Mouse (Mus musculus) layer of hippocampus, adult 2 months (tissue): ENCODE measurements at regions not wholly inside any gene's neighbourhood (a gene's known extent, or its start where the extent isn't known, plus 50 kb on each side); places are given as distances from the start of the nearest gene placed in this dataset.
A peak's percentile ranks its signal among the peaks of the same experiment; 100 is the strongest.

ENCODE experiments used
- DNase-seq, 2 experiments: peaks; one replicate each; pipeline ENCODE4 v3.0.0; 2022; ENCODE audit warnings: low spot score in 2 of 2
- H3K27ac ChIP-seq: fragments of 200-600 bp; 2 replicates; pipeline ENCODE4 v1.8.1; 2022
- H3K4me3 ChIP-seq: fragments of 200-600 bp; 2 replicates; pipeline ENCODE4 v1.8.1; 2022; ENCODE audit warnings: mild to moderate bottlenecking
- CTCF ChIP-seq: fragments of 200-600 bp; conservative IDR thresholded peaks from 2 replicates; pipeline ENCODE4 v1.8.1; 2022; ENCODE audit warnings: antibody characterized with exemption, mild to moderate bottlenecking, moderate library complexity

DNA sequence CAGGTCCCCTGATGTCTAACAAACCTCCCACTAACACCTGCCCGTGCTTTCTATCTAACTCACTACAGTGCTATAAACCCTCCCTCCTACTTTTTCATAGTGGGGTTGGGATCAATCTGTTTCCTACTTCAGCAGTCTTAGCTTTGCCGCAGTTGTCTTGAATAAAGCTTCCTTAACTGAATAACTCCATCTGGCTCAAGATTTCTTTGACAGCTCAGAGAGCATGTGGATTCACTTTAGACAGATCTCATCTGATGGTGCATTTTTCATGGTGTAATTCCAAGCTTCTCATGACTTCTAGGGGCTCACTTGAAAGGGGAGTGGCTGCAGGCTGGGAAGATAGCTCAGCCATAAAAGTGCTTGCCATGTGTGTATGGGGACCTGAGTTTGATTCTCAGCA is 313.2 kb upstream of the Dpyd start:
- DNase-seq, result peak in 1 of 2 experiments; percentile 51
- TF ChIP-seq CTCF, result no peak
- H3K27ac ChIP-seq, result no peak overlapping the region
- H3K4me3 ChIP-seq, result no peak overlapping the region

- Histone ChIP-seq H3K4me3 (no peak overlapping the region), H3K27ac (no peak overlapping the region)
- DNase-seq, result no peak
- no peak for TF ChIP-seq CTCF
These were observed 286.0 kb upstream of the Dpyd start for GRCm38 (mm10) chr3:118275917-118276316.

- no peak for TF ChIP-seq CTCF
- Histone ChIP-seq H3K27ac (no peak overlapping the region), H3K4me3 (no peak overlapping the region)
- DNase-seq, result peak; percentile 11 to 29
These were observed 283.7 kb upstream of the Dpyd start for GRCm38 (mm10) chr3:118278274-118278673.

GRCm38 (mm10) chr3:118286946-118287345 is 275.0 kb upstream of the Dpyd start:
- no peak overlapping the region for H3K4me3 ChIP-seq
- no peak overlapping the region for H3K27ac ChIP-seq
- no peak for TF ChIP-seq CTCF
- DNase-seq, result no peak

DNA sequence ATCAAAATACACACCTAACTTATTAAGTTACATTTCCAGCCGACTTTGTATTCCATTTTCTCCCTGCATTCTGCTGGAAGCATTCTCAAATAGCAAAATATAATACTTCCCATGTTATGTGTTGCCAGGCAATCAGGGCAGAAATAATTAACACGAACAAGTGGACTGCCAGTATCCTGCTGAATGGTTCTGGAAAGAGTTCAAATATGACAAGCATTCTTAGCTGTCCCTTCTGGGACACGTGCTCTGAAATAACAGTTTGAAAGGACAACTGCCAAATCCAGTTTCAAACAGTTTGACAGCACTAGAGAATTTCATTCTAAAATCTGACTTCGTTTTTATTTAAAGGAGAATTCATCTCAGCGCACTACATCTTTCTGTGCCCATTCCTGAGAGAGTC is 236.8 kb upstream of the Dpyd start:
- Histone ChIP-seq H3K4me3 (no peak overlapping the region), H3K27ac (no peak overlapping the region)
- TF ChIP-seq CTCF, result no peak
- DNase-seq, result peak in 1 of 2 experiments; percentile 16

DNA sequence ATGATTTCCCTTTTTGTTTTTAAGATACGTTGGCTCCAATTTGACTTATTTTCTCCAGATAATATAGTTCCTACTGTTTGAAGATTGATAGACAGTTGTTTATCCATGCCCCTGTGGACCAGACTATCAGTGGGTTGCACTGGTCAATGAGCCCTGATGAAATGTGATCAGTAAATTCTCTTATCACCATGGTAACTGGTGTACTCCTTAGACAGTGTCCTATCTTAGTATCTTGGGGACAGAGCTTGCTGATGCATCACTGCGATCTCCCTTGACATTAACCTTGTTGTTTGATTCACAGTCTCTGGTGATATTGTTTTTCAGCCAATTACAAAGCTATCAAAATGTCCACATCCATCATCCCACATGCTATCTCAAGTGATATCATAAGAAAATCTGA is 233.7 kb upstream of the Dpyd start:
- TF ChIP-seq CTCF, result no peak
- Histone ChIP-seq H3K27ac (no peak overlapping the region), H3K4me3 (no peak overlapping the region)
- DNase-seq, result no peak

- DNase-seq, result no peak
- TF ChIP-seq CTCF, result no peak
- H3K4me3 ChIP-seq, result no peak overlapping the region
- H3K27ac ChIP-seq, result no peak overlapping the region
These were observed 232.7 kb upstream of the Dpyd start for GRCm38 (mm10) chr3:118329132-118329674.

DNA sequence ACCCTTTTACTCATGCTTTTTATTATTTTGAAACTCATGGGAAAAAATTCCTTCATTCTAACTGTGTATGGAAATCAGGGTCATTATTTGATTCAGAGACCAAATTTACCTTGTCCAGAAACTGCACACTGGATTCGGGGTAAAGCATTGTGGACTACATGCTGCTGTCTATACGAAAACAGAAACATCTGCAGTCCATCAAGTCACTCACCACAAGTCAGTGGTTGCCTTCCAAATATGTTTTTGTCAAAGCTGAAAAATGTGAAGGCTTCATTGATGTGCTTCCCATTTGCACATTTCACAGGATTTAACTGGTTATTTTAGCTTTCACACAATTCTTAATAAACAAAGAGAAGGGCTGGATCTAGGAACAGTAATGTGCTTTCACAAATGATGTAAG is 230.4 kb upstream of the Dpyd start:
- TF ChIP-seq CTCF, result no peak
- no peak for DNase-seq
- Histone ChIP-seq H3K4me3 (no peak overlapping the region), H3K27ac (no peak overlapping the region)

GRCm38 (mm10) chr3:118338716-118339115 is 223.2 kb upstream of the Dpyd start:
- H3K27ac ChIP-seq, result no peak overlapping the region
- DNase-seq, result no peak
- TF ChIP-seq CTCF, result no peak
- H3K4me3 ChIP-seq, result no peak overlapping the region

- H3K27ac ChIP-seq, result peak overlapping the region; percentile 54
- no peak for TF ChIP-seq CTCF
- no peak overlapping the region for H3K4me3 ChIP-seq
- DNase-seq, result peak; percentile 61 to 70
These were observed 200.2 kb upstream of the Dpyd start for GRCm38 (mm10) chr3:118361741-118362141.
